Mouse (Mus musculus) ES-CJ7 (cell line): ENCODE data around the gene Tm9sf1.

Experiments used
- DNase-seq: peaks from one replicate; pipeline ENCODE4 v3.0.0; 2011; ENCODE audit warnings: low read depth, low spot score

The Tm9sf1 gene

GRCm38 (mm10) chr14:55643060-55643907 lies at the start of gene Tm9sf1:
Tm9sf1 (minus strand) TSS chr14:55643806.
- DNase-seq: peak; percentile 66

DNA sequence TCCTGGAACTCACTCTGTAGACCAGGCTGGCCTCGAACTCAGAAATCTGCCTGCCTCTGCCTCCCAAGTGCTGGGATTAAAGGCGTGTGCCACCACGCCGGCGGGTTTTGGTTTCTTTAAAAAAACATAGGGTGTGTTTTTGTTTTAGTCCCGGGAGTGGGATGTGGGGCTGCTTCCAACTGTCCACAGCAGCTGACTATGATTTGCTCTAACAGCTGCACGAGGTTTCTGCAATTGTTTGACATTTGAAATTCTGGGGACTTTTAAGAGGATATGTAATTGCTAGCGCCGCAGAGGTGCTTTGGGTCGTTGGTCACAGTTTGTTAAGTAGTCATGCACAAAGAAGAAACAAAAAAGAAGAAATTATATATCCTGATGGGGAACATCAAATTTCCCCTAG lies 45.8 kb upstream of the Tm9sf1 start:
- no peak for DNase-seq

GRCm38 (mm10) chr14:55682118-55682493 lies 38.5 kb upstream of the Tm9sf1 start:
- DNase-seq: no peak

DNA sequence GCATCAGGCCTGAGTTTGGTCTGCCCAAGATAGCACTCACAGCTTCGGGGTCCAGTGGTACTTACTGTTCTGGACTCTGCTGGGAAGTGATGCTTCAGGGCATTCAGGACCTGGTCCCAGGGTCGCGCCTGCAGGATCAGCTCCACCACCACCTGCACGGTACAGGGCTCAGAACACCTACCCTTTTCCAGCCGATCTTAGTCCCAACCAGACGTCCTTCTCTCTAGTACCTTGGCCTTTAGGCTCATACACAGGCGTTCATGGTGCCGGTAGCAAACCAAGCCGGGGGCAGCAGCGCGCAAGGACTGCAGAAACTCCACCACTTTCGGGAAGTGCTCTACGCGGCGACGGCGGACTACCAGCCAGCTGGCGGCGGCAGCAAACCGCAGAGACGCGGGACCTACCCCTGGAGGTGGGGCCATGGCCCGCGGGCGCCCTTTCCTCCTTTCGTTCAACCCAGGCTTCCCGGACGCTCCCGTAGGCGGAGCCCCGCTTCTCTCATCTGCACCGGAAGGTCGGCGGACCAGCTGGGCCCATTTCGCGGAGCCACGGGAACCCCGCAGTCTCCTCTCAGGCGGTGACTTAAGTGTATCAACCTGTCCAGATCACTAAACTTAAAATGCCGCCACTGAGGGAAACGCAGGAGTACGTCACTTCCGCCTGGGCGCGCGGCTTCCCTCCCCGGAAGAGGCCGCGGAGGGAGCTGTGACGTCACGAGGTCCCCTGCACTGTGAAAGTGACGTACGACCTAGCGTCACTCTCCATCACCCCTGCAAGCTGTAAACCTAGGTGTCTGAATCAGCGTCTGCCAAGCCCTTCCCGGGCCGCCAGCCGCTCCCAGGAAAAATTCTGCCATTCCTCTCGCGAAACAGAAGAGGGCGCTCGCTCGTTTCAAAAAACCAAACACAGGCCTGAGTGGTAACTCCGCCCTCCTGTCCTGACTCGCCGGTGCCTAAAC lies 37.8 kb upstream of the Tm9sf1 start, which contains the start of gene Tinf2:
Gene Tinf2 (minus strand): TSS at position 661 of the 958 bp plus-strand sequence.
- DNase-seq: peak; percentile 99

DNA sequence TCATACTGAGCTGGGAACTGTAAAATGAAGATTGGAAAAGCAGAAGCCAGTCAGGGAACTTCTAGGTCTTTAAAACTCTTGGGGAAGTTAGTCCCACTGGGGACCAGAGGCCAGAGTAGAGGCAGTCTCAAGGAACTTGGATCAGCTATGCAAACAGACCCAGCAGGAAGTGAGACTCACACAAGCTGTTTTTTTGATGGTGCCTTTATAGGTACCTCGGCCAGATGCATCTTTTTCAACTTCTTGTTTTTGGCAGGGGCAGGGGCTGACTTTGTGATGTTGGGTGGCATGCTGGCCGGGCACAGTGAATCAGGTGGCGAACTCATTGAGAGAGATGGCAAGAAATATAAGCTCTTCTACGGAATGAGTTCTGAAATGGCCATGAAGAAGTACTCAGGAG lies 34.0 kb upstream of the Tm9sf1 start:
- no peak for DNase-seq

DNA sequence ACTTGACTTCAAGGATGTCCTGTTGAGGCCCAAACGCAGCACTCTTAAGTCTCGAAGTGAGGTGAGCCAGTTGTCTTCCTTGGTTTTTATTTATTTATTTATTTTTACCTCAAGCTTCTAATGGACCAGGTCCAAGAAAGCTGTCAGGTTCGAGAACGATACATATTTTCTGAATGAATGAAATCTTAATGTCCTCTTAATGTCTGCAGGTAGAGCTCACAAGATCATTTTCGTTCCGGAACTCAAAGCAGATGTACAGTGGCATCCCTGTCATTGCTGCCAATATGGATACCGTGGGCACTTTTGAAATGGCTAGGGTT lies 29.1 kb upstream of the Tm9sf1 start:
- DNase-seq: no peak

- DNase-seq: peak; percentile 99
Observed at GRCm38 (mm10) chr14:55671833-55672740, 28.5 kb upstream of the Tm9sf1 start, which contains the start of the genes Gmpr2 and Nedd8. Gmpr2 (plus strand) TSS chr14:55671941. Nedd8 (minus strand) TSS chr14:55672124.

DNA sequence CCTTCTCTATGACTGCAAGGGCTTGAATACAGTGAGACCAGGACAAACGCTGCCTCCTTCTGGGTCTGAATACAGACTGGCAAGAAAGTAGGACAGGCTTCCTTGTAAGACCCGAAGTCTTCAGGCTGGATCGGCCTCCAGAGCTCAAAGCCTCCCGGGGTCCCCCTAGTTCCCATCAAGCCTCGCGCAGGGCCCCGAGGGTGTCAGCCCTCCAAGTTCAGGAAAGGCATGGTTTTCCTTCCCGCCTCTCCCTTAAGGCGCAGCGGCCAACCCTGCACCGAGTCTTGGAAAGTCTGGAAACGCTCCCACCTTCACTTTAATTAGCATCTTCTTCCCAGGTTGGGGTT lies 27.9 kb upstream of the Tm9sf1 start:
- DNase-seq: no peak

GRCm38 (mm10) chr14:55660636-55661035 lies 17.0 kb upstream of the Tm9sf1 start:
- no peak for DNase-seq

DNA sequence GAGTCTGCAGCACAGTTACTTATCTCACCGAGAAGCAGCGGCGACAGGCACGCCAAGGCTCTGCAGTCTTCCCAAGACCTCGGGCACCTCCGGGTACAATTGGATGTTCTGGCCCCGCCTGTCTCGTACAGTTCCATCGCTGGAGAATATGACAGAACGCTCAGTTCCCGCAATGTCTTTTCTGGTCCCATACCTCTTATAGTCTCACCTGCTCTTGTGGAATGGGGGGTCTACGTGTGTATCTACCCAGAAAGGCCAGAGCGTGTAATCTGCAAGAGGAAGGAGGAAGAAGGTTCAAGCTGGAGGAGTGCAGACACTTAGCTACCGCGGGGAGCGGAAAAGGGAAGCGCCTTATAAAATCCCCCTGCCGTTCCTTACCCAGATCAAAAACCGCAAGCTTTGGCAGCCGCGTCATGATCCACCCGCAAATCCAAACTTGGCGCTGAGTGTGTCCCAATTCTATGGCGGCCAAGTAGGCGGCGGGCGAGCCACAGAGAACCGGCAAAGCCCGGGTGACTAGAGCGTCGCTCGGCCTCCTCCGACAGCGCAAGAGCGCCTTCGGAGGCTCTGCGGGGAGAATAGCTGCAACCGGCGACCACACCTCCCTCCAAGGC lies 16.5 kb upstream of the Tm9sf1 start, which contains the start of gene Mdp1:
Gene Mdp1 (minus strand): TSS at position 549 of the 614 bp plus-strand sequence.
- peak; percentile 88 for DNase-seq

DNA sequence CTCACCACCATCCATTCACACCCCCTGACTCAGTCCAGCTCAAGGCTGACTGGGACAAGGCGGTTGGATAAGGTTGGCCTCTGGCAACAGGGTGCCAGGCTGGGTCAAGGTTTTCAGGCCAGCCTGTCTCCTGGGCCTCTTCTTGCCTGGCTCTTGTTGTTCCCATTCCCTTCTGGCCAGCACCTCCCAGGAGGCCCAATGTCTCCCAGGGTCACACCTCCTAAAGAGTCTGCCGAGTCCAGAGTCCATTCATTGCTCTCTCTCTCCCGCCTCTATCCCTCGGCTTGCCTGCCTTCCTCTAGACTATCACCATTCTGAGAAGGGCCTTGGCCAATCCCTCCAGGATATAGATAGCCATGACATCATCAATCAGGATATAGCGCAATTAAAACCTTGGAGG lies 14.4 kb upstream of the Tm9sf1 start:
- DNase-seq: no peak

GRCm38 (mm10) chr14:55656935-55657334 lies 13.3 kb upstream of the Tm9sf1 start:
- DNase-seq: no peak

DNA sequence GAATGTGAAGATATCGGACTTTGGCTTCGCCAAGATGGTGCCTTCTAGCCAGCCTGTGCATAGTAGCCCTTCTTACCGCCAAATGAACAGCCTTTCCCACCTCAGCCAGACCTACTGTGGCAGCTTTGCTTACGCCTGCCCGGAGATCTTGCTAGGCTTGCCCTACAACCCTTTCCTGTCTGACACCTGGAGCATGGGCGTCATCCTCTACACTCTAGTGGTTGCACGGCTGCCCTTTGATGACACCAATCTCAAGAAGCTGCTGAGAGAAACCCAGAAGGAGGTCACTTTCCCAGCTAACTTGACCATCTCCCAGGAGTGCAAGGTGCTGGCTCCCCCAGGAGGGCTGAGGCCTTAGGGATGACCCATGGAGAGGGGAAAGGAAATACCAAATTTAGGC lies 7.9 kb upstream of the Tm9sf1 start:
- DNase-seq: no peak

GRCm38 (mm10) chr14:55649884-55650283 lies 6.3 kb upstream of the Tm9sf1 start, which contains the start of gene Tssk4:
Tssk4 (plus strand) TSS chr14:55650184.
- DNase-seq: no peak

DNA sequence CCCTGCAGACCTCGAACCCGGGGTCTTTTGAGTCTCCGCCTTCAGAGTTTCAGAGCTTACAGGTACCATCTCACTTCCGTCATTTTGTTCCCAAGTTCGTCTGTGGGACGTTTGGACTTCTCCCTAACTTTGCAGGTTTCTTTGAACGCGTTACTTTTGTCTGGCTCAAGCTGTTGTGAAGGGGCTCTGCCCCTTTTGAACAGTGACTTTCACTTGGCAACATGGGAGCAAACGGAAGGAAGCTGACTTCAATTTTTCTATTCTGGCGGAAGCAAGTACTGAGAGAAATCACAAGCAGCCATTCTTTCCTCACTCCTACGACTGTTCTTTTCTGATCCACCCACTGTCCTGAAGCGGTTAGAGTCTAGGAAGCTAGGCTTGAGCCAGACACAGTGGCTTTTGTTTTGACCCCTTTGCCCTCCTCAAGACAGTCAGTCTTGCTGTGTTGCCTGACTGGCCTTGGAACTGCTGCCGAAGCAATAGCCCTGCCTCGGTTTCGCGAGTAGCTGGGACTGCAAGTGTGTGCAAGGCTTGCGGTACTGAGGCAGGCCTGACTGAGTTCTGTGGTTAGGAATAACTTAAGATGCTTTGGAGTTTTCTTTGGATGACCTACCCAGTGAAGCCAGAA lies 769 bp upstream of the Tm9sf1 start:
- no peak for DNase-seq

- no peak for DNase-seq
Observed at GRCm38 (mm10) chr14:55642679-55643059, 937 bp downstream of the Tm9sf1 start.

GRCm38 (mm10) chr14:55641291-55641690 lies 2.3 kb downstream of the Tm9sf1 start:
- DNase-seq: no peak

- DNase-seq: no peak
Observed at GRCm38 (mm10) chr14:55640816-55641215, 2.8 kb downstream of the Tm9sf1 start.

- DNase-seq: no peak
Observed at GRCm38 (mm10) chr14:55637795-55638194, 5.8 kb downstream of the Tm9sf1 start, which contains the start of gene Gm49378. Gm49378 (minus strand) TSS chr14:55637895.

DNA sequence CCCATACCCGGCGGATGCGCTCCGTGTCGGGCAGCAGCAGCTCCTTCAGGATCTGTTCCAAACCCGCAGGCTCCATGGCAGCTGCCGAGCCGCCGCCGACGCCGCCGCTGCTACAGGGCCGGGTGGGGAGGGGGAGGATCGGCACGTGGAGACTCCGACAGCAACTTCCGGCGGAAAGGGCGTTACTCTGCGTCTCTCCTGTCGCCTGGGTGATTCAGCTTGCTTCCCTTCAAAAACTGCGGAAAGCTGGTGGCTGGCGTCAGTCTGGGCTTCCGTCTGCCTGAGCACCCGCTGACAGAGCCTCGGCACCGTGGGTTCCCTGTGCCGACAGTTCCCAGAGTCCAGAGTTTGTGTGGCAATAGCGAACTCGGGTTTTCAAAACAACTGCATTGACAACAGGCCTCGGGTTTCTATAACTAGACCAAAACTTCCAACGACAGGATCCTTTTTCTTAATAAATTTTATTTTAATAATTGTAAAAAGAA lies 8.0 kb downstream of the Tm9sf1 start, which contains the start of gene Ipo4:
Gene Ipo4 (minus strand): TSS at position 435 of the 485 bp plus-strand sequence.
- DNase-seq: peak; percentile 90
